Mouse (Mus musculus) R1 (cell line): Measurements from ENCODE around the gene Gm44805.

Experiments used
- DNase-seq: peaks from one replicate; pipeline ENCODE4 v3.0.0-alpha.2; 2018; ENCODE audit warnings: low read depth, low spot score

The Gm44805 gene

GRCm38 (mm10) chr7:19681202-19681694 lies at the start of gene Gm44805, which contains the start of gene Apoc4:
Gene Gm44805, minus strand, starts transcription at chr7:19681423.
Gene Apoc4, minus strand, starts transcription at chr7:19681479.
- no peak for DNase-seq

- DNase-seq = peak; percentile 37
Measured at GRCm38 (mm10) chr7:19726541-19726940, 45.3 kb upstream of the Gm44805 start.

GRCm38 (mm10) chr7:19724167-19724566 lies 42.9 kb upstream of the Gm44805 start:
- no peak for DNase-seq

- DNase-seq = no peak
Measured at GRCm38 (mm10) chr7:19722754-19723195, 41.6 kb upstream of the Gm44805 start.

- DNase-seq = no peak
Measured at GRCm38 (mm10) chr7:19719200-19719599, 38.0 kb upstream of the Gm44805 start.

GRCm38 (mm10) chr7:19718297-19718952 lies 37.2 kb upstream of the Gm44805 start:
- DNase-seq = peak; percentile 64

GRCm38 (mm10) chr7:19717346-19717745 lies 36.1 kb upstream of the Gm44805 start:
- no peak for DNase-seq

- no peak for DNase-seq
Measured at GRCm38 (mm10) chr7:19716822-19717221, 35.6 kb upstream of the Gm44805 start.

- DNase-seq = no peak
Measured at GRCm38 (mm10) chr7:19716055-19716682, 34.9 kb upstream of the Gm44805 start.

- DNase-seq = peak; percentile 100
Measured at GRCm38 (mm10) chr7:19715239-19716054, 34.2 kb upstream of the Gm44805 start, which contains the start of gene Tomm40. Gene Tomm40, minus strand, starts transcription at chr7:19715438.

GRCm38 (mm10) chr7:19714836-19715235 lies 33.6 kb upstream of the Gm44805 start:
- DNase-seq = peak; percentile 54

GRCm38 (mm10) chr7:19713598-19713997 lies 32.4 kb upstream of the Gm44805 start:
- no peak for DNase-seq

GRCm38 (mm10) chr7:19713196-19713595 lies 32.0 kb upstream of the Gm44805 start:
- peak; percentile 81 for DNase-seq

GRCm38 (mm10) chr7:19712414-19712813 lies 31.2 kb upstream of the Gm44805 start:
- DNase-seq = peak; percentile 79

- no peak for DNase-seq
Measured at GRCm38 (mm10) chr7:19710650-19711049, 29.4 kb upstream of the Gm44805 start.

- DNase-seq = no peak
Measured at GRCm38 (mm10) chr7:19705271-19705670, 24.0 kb upstream of the Gm44805 start.

GRCm38 (mm10) chr7:19704475-19704874 lies 23.3 kb upstream of the Gm44805 start:
- no peak for DNase-seq

GRCm38 (mm10) chr7:19702859-19703555 lies 21.8 kb upstream of the Gm44805 start:
- no peak for DNase-seq

GRCm38 (mm10) chr7:19701069-19701761 lies 20.0 kb upstream of the Gm44805 start:
- peak; percentile 90 for DNase-seq

GRCm38 (mm10) chr7:19700299-19701068 lies 19.3 kb upstream of the Gm44805 start:
- DNase-seq = peak; percentile 84
